Mouse (Mus musculus): ENCODE measurements at regions not wholly inside any gene's neighbourhood (a gene's known extent, or its start where the extent isn't known, plus 50 kb on each side); places are given as distances from the start of the nearest gene placed in this dataset.

GRCm38 (mm10) chr8:92518486-92518885, 155.6 kb upstream of the Irx6 start:
- DNase-seq (ENCODE audit: low spot score in 2 of 2): no peak

DNA sequence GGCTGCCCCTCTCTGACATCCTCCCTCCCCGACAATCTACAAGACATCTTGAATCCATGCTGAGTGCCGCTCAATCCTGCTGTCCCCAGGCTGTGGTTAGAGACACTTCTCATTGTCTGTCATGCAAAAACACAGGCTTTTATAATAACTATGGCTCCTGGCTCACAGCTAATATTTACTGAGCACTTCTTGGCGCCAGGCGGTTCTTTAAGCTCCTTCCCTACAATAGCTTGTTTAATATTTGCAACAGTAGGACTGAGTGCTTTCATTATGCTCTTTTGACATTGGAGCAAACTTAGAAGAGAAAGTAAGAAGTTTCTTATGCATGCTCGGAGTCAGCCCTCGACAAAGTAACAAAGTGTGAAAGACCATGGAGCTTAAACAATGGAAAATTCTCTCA, 151.6 kb upstream of the Irx6 start:
- DNase-seq (ENCODE audit: low spot score in 2 of 2): no peak

- DNase-seq (ENCODE audit: low spot score in 2 of 2): no peak
These were observed 144.3 kb upstream of the Irx6 start for GRCm38 (mm10) chr8:92529756-92530155.

- DNase-seq (ENCODE audit: low spot score in 2 of 2): no peak
These were observed 133.5 kb upstream of the Irx6 start for GRCm38 (mm10) chr8:92540636-92541035.

DNA sequence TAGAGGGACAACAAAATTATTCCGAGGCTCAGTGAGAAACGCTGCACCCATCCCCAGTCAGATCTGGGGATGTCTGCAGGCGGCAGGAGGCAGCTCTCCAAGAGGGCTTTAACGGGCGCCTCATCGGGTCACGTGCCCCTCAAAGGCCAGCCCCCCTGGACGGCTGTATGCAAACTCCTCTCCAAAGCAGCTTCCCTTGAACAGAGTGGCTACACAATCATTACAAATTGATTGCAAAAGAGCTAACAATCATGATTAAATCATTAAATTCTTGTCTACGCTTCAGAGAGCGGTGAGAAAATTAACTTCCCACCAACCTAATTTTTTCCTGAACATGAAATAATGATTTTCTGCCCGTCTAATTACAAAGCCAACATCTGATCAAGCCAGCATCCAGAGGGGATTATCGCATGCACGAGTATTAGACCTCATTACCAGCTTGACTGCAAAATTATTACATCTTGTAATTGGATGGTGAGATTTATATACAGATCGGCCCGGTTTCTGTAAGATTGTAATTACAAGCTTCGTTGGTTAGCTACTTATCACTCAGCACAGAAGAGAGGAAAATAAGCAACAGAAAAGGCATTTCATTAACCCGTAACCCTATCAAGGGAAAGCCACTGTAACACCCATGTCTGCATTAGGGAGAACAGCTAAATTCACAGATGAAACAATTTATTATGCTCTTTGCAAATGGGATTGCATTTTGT, 128.6 kb upstream of the Irx6 start:
- DNase-seq (ENCODE audit: low spot score in 2 of 2): no peak

- DNase-seq (ENCODE audit: low spot score in 2 of 2): no peak
These were observed 118.9 kb upstream of the Irx6 start for GRCm38 (mm10) chr8:92555140-92555539.

DNA sequence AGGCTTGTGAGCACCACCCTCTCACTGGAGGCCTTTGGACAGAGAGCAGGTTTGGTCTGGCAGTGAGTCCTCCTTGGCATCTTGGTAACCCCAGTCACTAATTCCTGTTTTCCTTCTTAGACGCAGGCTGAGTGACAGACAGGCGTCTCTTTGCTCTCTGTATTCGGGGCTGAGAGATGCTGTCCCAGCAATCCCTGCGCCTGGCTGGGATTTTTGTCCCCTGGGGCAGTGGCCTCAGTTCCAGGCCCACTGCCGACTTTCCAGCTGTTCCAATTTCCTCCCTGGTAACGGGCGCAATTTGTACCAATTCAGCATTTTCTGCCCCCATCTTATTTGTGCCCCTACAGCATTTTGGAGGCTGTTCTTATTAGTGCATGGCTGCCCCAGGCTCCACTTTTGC, 118.5 kb upstream of the Irx6 start:
- peak in 1 of 2 experiments; percentile 23 for DNase-seq (ENCODE audit: low spot score in 2 of 2)

DNA sequence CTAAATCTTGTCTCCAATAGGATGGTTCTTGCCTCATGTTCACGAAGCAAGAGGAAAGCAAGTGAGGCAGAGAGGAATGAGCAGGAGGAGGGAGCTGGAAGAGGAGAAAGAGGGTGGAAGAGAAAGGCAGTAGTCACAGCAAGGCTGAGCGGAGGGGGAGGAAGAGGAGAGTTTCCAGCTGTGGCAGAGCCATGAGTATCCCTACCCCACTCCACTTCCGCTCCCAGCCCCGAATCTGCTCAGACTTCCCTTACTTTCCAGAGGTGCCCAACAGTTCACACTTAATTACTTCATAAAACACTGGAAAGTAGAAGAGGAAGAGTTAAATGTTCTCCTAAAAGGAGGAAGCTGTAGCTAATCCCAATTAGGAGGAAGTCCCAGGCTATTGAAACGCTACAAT, 111.6 kb upstream of the Irx6 start:
- DNase-seq (ENCODE audit: low spot score in 2 of 2): no peak

GRCm38 (mm10) chr8:92562962-92563361, 111.1 kb upstream of the Irx6 start:
- DNase-seq (ENCODE audit: low spot score in 2 of 2): no peak

DNA sequence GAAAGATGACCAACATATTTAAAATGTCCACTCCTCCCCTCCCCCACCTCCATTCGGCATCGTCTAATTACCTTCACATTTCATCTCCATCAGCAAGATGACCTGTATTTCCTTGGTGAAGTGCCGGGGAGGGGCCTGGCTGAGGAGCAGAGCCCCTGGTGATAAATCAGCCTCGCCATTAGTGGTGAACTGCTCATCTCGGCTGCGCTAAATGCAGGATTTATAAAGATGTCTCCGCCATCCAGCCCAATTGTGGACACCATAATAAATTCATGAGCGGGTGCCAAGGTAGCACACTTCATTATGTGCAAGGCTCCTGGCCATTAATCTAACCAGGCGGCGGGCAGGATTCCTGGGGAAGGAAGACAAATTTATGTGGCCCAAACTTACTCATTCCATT, 104.4 kb upstream of the Irx6 start:
- DNase-seq (ENCODE audit: low spot score in 2 of 2): no peak

- no peak for DNase-seq (ENCODE audit: low spot score in 2 of 2)
These were observed 94.6 kb upstream of the Irx6 start for GRCm38 (mm10) chr8:92579446-92579845.

DNA sequence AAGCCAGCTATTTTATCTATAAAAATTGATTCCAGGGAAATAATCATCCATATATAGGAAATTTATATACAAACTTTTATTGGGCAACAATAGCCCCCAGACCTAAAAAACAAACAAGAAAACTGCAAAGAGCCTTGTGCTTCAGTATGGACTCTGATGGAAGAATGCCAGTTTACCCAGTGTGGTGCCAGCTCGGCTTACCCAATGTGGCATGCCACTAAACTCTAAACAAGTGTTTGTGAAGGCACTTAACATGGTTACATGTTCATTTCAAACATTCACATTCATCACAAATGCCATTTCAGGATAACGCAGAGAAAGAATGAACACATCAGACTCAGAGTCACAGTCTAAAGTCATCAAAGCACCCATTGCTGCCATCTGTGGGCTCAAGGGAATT, 93.0 kb upstream of the Irx6 start:
- DNase-seq (ENCODE audit: low spot score in 2 of 2): no peak

GRCm38 (mm10) chr8:92600766-92601165, 73.3 kb upstream of the Irx6 start:
- DNase-seq (ENCODE audit: low spot score in 2 of 2): no peak

GRCm38 (mm10) chr8:92602973-92603372, 71.1 kb upstream of the Irx6 start:
- no peak for DNase-seq (ENCODE audit: low spot score in 2 of 2)

DNA sequence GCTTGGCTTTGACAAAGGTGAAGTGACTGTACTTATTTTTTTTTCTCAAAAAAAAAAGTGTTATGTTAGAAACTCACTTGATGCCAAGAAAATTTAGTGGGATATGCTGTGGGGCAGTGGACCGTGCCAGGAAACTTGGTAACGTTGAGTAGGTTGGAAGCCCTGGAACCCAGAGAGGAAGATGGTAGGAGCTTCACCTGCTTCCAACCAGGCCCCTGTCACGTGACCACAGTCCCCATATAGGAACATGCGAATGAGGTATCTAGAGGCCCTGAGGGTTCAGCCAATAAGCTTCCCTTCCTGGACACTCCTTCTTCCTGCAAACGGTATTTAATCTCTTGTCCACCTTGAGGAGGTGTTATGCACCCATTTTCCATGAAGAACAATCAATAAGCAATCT, 68.5 kb upstream of the Irx6 start:
- no peak for DNase-seq (ENCODE audit: low spot score in 2 of 2)

DNA sequence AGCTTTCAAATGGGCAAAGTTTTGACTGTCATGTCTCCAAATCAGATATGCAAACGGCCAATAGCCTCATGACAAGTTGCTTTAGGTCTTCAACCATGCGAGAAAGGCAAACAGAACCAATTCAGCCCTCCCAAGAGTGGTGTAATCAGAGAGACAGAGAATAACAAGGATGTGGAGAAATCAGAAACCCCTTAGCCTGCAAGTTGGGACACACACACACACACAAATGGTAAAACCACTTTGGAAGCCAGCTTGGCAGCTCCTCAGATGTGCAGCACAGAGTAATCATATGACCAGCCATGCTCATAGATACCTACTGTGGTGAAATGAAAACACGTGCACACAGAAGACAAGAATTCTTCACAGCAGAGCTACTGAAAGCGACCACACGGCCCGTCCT, 66.5 kb upstream of the Irx6 start:
- no peak for DNase-seq (ENCODE audit: low spot score in 2 of 2)

- DNase-seq (ENCODE audit: low spot score in 2 of 2): no peak
These were observed 64.2 kb upstream of the Irx6 start for GRCm38 (mm10) chr8:92609908-92610307.

DNA sequence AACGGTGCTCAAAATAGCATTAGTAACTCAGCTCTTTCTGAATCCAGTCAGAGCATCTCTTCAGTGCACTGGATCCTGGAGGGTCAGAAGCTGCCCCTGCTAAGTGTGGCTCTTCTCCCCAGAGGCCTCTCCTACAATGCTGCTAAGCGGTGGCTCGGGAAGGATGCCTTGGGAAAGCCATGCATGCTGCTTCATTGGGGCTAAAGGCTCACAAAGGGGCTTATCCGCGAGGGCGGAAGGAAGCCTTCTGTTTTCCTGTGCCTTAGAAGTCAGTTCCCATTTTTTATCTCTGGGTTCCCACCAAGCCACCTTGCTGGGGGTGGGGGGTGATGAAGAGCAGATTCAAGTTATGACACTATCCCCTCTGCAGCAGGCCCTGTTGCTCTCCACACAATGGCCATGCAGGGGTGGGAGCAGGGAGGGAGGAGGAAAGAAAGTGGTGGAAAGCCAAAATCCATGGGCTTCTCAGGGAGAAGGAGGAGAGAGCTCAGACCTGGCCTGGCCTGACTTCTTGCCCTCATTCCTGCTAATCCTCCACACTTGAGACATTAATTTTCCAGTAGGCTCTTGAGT, 63.5 kb upstream of the Irx6 start:
- DNase-seq (ENCODE audit: low spot score in 2 of 2): no peak

- no peak for DNase-seq (ENCODE audit: low spot score in 2 of 2)
These were observed 60.6 kb upstream of the Irx6 start for GRCm38 (mm10) chr8:92613486-92613885.

- DNase-seq (ENCODE audit: low spot score in 2 of 2): no peak
These were observed 57.6 kb upstream of the Irx6 start for GRCm38 (mm10) chr8:92616341-92617115.

GRCm38 (mm10) chr8:92618281-92618680, 55.8 kb upstream of the Irx6 start:
- no peak for DNase-seq (ENCODE audit: low spot score in 2 of 2)
